28 mouse cellular contexts compared by ENCODE assay signal in the genomic region with DNA sequence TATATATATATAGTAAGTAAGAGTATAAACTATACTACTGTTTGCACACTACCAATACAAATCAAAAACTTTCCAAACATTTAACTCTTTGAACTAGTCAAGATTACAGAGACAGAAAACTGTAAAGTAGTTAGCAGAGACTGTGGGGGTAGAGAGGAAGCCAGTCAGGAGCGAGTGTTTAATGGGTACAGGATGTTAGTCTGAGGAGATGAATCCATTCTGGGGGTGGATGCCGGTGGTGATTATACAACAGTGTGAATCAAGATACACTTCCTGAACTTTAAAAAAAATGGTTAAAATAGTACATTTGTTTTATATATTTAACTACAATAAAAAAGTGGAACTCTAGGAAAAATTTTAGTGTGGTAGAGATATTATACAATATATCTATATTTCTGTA. TPM values are rescaled to one million over a fixed set of nuclear protein-coding genes. Genes with fewer than 3 reads are reported as not detected.
DNase-seq lines count a peak whose midpoint lies in the region; ATAC-seq lines count a peak whose summit lies in the region.
"Had no signal": no experiment of that assay in that cellular context is flagged by ENCODE, and none has a peak within 500 bp of the region (broad histone marks: within the 10 kb centered on the region; RNA-seq: fewer than 3 reads in every experiment).

No protein-coding gene starts in this region.

- intact Hi-C loops in heart, postnatal 14 days (cut with DNase I) = no loop called here

- H3K4me3 ChIP-seq in hindbrain, embryonic 11.5 days (ENCODE audit: low read depth, low read length) = no peak overlapping the region
- H3K4me3 ChIP-seq: embryonic facial prominence, embryonic 12.5 days; embryonic facial prominence, embryonic 15.5 days; hindbrain, embryonic 10.5 days had no signal

- no peak overlapping the region for H3K9ac ChIP-seq in hindbrain, embryonic 11.5 days (ENCODE audit: low read depth, low read length)
- H3K9ac ChIP-seq: embryonic facial prominence, embryonic 12.5 days; embryonic facial prominence, embryonic 15.5 days; forebrain, postnatal 0 days; hindbrain, embryonic 14.5 days had no signal

- H3K27me3 ChIP-seq in hindbrain, embryonic 11.5 days (ENCODE audit: control insufficient read depth, insufficient read depth, low read length) = no peaks in the 10 kb centered on the region
- H3K27me3 ChIP-seq: CH12.LX; embryonic facial prominence, embryonic 12.5 days; embryonic facial prominence, embryonic 15.5 days; Patski had no signal

- H3K4me2 ChIP-seq in hindbrain, embryonic 11.5 days (replicated peaks; ENCODE audit: low read depth, low read length) = no peak overlapping the region
- H3K4me2 ChIP-seq: embryonic facial prominence, embryonic 12.5 days; embryonic facial prominence, embryonic 15.5 days; heart, embryonic 11.5 days; hindbrain, embryonic 14.5 days had no signal

- 77% methylated on average over 2 of the region's 2 CpGs for WGBS in hindbrain, embryonic 11.5 days

- no peaks in the 10 kb centered on the region for H3K9me3 ChIP-seq in hindbrain, embryonic 11.5 days (ENCODE audit: control insufficient read depth, low read length)
- H3K9me3 ChIP-seq: embryonic facial prominence, embryonic 12.5 days; embryonic facial prominence, embryonic 15.5 days; G1E; hindbrain, embryonic 10.5 days had no signal

- no peak for ATAC-seq in hindbrain, embryonic 11.5 days (ENCODE audit: low FRiP score)
- ATAC-seq: forebrain, embryonic 14.5 days; forebrain, postnatal 0 days; hindbrain, postnatal 0 days; Patski had no signal

- no peaks in the 10 kb centered on the region for H3K4me1 ChIP-seq in hindbrain, embryonic 11.5 days (replicated peaks; ENCODE audit: control insufficient read depth, insufficient read depth, low read length)
- H3K4me1 ChIP-seq: embryonic facial prominence, embryonic 12.5 days had no signal

- no peak overlapping the region for H3K27ac ChIP-seq in hindbrain, embryonic 11.5 days (ENCODE audit: low read depth, low read length)
- H3K27ac ChIP-seq: embryonic facial prominence, embryonic 12.5 days; embryonic facial prominence, embryonic 15.5 days; hindbrain, embryonic 10.5 days; hindbrain, embryonic 14.5 days; hindbrain, postnatal 0 days had no signal

- DNase-seq in heart, adult 11 months = peak; percentile 3
- no peak for DNase-seq in heart, postnatal 14 days
- peak; percentile 41 to 42 for DNase-seq in right cerebral cortex, adult 2 months (ENCODE audit: low spot score in 2 of 2)
- no peak for DNase-seq in right cerebral cortex, postnatal 10 days (ENCODE audit: low spot score in 2 of 2)
- DNase-seq in brain, adult 2 months (ENCODE audit: low read depth, low spot score) = peak; percentile 73
- peak; percentile 57 for DNase-seq in telencephalon, adult 2 months (ENCODE audit: low read depth, low spot score)
- DNase-seq in hindbrain, embryonic 11.5 days (ENCODE audit: low spot score) = no peak
- DNase-seq: adrenal gland, postnatal 10 days; adrenal gland, postnatal 36 days; B cell, adult 2 months; cerebellum, adult 11 months; cerebellum, adult 2 months; cerebellum, adult 9-11 months; cerebellum, postnatal 25 days; forebrain, postnatal 0 days; gastrocnemius, postnatal 10 days; gastrocnemius, postnatal 36 days; heart, postnatal 36 days had no signal

- no peaks in the 10 kb centered on the region for H3K36me3 ChIP-seq in hindbrain, embryonic 11.5 days (ENCODE audit: control insufficient read depth, insufficient read depth, low read length)
- H3K36me3 ChIP-seq: embryonic facial prominence, embryonic 12.5 days; embryonic facial prominence, embryonic 15.5 days; G1E; hindbrain, embryonic 10.5 days had no signal

RNA-seq across cellular contexts. Expression of a gene that starts 19.1 kb away (rescaled TPM):
- 10 to 100 TPM; 57.6 to 59.5 TPM for total RNA-seq in heart, postnatal 14 days (2021)
- polyA plus RNA-seq in hindbrain, embryonic 11.5 days (2014; fragmentation: Nextera tagmentation; extraction: Ambion mirVana) = 314 and 320 TPM in 2 replicates
- polyA plus RNA-seq: G1E had no signal

RNA-seq across cellular contexts. Expression of a gene that starts 31.9 kb away (rescaled TPM):
- total RNA-seq in heart, postnatal 14 days (2021) = under 1 TPM; 0.34 to 0.72 TPM
- polyA plus RNA-seq in hindbrain, embryonic 11.5 days (2014; fragmentation: Nextera tagmentation; extraction: Ambion mirVana) = 1.8 and 2.6 TPM in 2 replicates

Comparison
In these comparisons a context has a peak if more than half of its experiments do, and no peak if none do; other contexts are left out.
1. DNase-seq: peak in heart, adult 11 months (single experiment), right cerebral cortex, adult 2 months (2 of 2), brain, adult 2 months (single experiment) and telencephalon, adult 2 months (single experiment); none in heart, postnatal 14 days (0 of 2), right cerebral cortex, postnatal 10 days (0 of 2) and hindbrain, embryonic 11.5 days (single experiment).